Mouse (Mus musculus): ENCODE results near the gene Tspan33. TPM values are rescaled to one million over a fixed set of nuclear protein-coding genes. Genes with fewer than 3 reads are reported as not detected.

The Tspan33 gene
- polyA plus RNA-seq, 1 experiment, result 7.1 TPM

DNA sequence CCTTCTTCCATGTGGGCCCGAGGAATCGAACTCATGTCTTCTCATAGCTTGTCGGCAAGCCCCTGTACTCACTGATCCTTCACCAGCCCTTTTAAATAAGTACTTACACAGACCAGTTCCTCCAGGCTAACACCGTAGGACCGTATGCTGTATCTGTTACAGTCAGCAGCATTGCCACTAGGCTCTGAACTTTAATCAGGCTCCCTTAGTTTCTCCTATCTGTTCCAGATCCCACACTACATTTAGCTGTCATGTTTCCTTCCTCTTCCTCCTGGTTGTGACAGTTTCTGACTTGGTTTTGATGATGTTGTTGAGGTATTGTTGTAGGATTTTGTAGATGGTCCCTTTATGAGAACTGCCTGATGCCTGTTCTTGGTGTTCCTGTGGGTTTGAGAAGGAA, 10.1 kb downstream of the Tspan33 start:
- Histone ChIP-seq H3K9ac (ENCODE audit: low read depth, poor library complexity, severe bottlenecking) (no peak overlapping the region), H3K27me3 (ENCODE audit: control insufficient read depth, insufficient read depth, low read length, poor library complexity, severe bottlenecking) (no peaks in the 10 kb centered on the region), H3K36me3 (ENCODE audit: control insufficient read depth, insufficient read depth, low read length, poor library complexity, severe bottlenecking) (no peaks in the 10 kb centered on the region), H3K4me1 (ENCODE audit: control insufficient read depth, insufficient read depth, low read length) (no peaks in the 10 kb centered on the region), H3K4me3 (ENCODE audit: low read depth, low read length) (no peak overlapping the region), H3K9me3 (replicated peaks; ENCODE audit: control insufficient read depth, insufficient read depth, low read length, poor library complexity, severe bottlenecking) (no peaks in the 10 kb centered on the region), H3K27ac (ENCODE audit: insufficient read depth, low read length) (no peak overlapping the region)
- TF ChIP-seq CTCF (IDR thresholded peaks at IDR 0.05; ENCODE audit: low read depth, low read length), result no peak
- TF ChIP-seq EP300 (IDR thresholded peaks at IDR 0.05; ENCODE audit: insufficient read depth, low read depth, low read length), result no peak
- no peak for TF ChIP-seq POLR2A (IDR thresholded peaks at IDR 0.05; ENCODE audit: insufficient read depth, low read length)

- Histone ChIP-seq H3K9ac (ENCODE audit: low read depth, poor library complexity, severe bottlenecking) (no peak overlapping the region), H3K36me3 (ENCODE audit: control insufficient read depth, insufficient read depth, low read length, poor library complexity, severe bottlenecking) (no peaks in the 10 kb centered on the region), H3K4me1 (ENCODE audit: control insufficient read depth, insufficient read depth, low read length) (no peaks in the 10 kb centered on the region), H3K27me3 (ENCODE audit: control insufficient read depth, insufficient read depth, low read length, poor library complexity, severe bottlenecking) (no peaks in the 10 kb centered on the region), H3K27ac (ENCODE audit: insufficient read depth, low read length) (no peak overlapping the region), H3K4me3 (ENCODE audit: low read depth, low read length) (no peak overlapping the region), H3K9me3 (replicated peaks; ENCODE audit: control insufficient read depth, insufficient read depth, low read length, poor library complexity, severe bottlenecking) (no peaks in the 10 kb centered on the region)
- no peak for TF ChIP-seq POLR2A (IDR thresholded peaks at IDR 0.05; ENCODE audit: insufficient read depth, low read length)
- no peak for TF ChIP-seq CTCF (IDR thresholded peaks at IDR 0.05; ENCODE audit: low read depth, low read length)
- TF ChIP-seq EP300 (IDR thresholded peaks at IDR 0.05; ENCODE audit: insufficient read depth, low read depth, low read length), result no peak
Observed at GRCm38 (mm10) chr6:29707902-29708301, 13.9 kb downstream of the Tspan33 start.

GRCm38 (mm10) chr6:29711318-29711717, 17.3 kb downstream of the Tspan33 start:
- Histone ChIP-seq H3K4me1 (ENCODE audit: control insufficient read depth, insufficient read depth, low read length) (no peaks in the 10 kb centered on the region), H3K9me3 (replicated peaks; ENCODE audit: control insufficient read depth, insufficient read depth, low read length, poor library complexity, severe bottlenecking) (no peaks in the 10 kb centered on the region), H3K36me3 (ENCODE audit: control insufficient read depth, insufficient read depth, low read length, poor library complexity, severe bottlenecking) (no peaks in the 10 kb centered on the region), H3K4me3 (ENCODE audit: low read depth, low read length) (no peak overlapping the region), H3K9ac (ENCODE audit: low read depth, poor library complexity, severe bottlenecking) (no peak overlapping the region), H3K27me3 (ENCODE audit: control insufficient read depth, insufficient read depth, low read length, poor library complexity, severe bottlenecking) (no peaks in the 10 kb centered on the region), H3K27ac (ENCODE audit: insufficient read depth, low read length) (no peak overlapping the region)
- TF ChIP-seq EP300 (IDR thresholded peaks at IDR 0.05; ENCODE audit: insufficient read depth, low read depth, low read length), result no peak
- no peak for TF ChIP-seq POLR2A (IDR thresholded peaks at IDR 0.05; ENCODE audit: insufficient read depth, low read length)
- no peak for TF ChIP-seq CTCF (IDR thresholded peaks at IDR 0.05; ENCODE audit: low read depth, low read length)

DNA sequence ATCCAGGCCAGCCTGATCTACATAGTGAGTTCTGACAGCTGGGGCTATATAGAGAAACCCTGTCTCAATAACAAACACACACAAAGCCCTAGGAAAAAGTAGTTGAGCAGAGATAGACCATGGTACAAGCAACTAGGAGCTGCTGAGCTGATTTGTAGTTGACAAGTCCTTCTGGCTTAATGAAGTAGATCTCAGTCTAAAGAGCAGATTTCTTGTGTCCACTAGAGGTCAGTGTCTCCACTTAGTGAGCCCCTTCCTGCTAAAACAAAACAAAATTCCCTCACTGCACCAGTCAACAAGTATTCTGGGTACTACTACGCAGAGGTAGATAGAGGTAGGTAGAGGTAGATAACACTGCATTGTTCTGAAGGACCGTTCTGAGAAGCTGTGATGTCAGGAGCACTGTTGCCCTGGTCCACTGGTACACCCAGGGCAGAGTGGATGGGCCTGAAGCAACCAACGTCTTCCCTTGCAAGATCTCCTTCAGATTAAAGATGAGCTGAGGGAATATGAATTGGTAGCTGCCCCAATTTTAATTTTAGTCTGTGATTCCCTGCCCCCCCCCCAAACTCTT, 18.1 kb downstream of the Tspan33 start:
- no peak overlapping the region for H3K27ac ChIP-seq (ENCODE audit: insufficient read depth, low read length)

GRCm38 (mm10) chr6:29716624-29717365, 22.8 kb downstream of the Tspan33 start:
- Histone ChIP-seq H3K4me3 (ENCODE audit: low read depth, low read length) (no peak overlapping the region), H3K36me3 (ENCODE audit: control insufficient read depth, insufficient read depth, low read length, poor library complexity, severe bottlenecking) (no peaks in the 10 kb centered on the region), H3K9ac (ENCODE audit: low read depth, poor library complexity, severe bottlenecking) (no peak overlapping the region), H3K27me3 (ENCODE audit: control insufficient read depth, insufficient read depth, low read length, poor library complexity, severe bottlenecking) (no peaks in the 10 kb centered on the region), H3K4me1 (ENCODE audit: control insufficient read depth, insufficient read depth, low read length) (no peaks in the 10 kb centered on the region), H3K9me3 (replicated peaks; ENCODE audit: control insufficient read depth, insufficient read depth, low read length, poor library complexity, severe bottlenecking) (no peaks in the 10 kb centered on the region), H3K27ac (ENCODE audit: insufficient read depth, low read length) (no peak overlapping the region)
- TF ChIP-seq CTCF (IDR thresholded peaks at IDR 0.05; ENCODE audit: low read depth, low read length), result no peak
- TF ChIP-seq POLR2A (IDR thresholded peaks at IDR 0.05; ENCODE audit: insufficient read depth, low read length), result no peak
- no peak for TF ChIP-seq EP300 (IDR thresholded peaks at IDR 0.05; ENCODE audit: insufficient read depth, low read depth, low read length)

More for the DNA sequence above, 18.1 kb downstream of the Tspan33 start:
- Histone ChIP-seq H3K4me1 (ENCODE audit: control insufficient read depth, insufficient read depth, low read length) (no peaks in the 10 kb centered on the region), H3K27me3 (ENCODE audit: control insufficient read depth, insufficient read depth, low read length, poor library complexity, severe bottlenecking) (no peaks in the 10 kb centered on the region), H3K9ac (ENCODE audit: low read depth, poor library complexity, severe bottlenecking) (no peak overlapping the region), H3K9me3 (replicated peaks; ENCODE audit: control insufficient read depth, insufficient read depth, low read length, poor library complexity, severe bottlenecking) (no peaks in the 10 kb centered on the region), H3K4me3 (ENCODE audit: low read depth, low read length) (no peak overlapping the region), H3K36me3 (ENCODE audit: control insufficient read depth, insufficient read depth, low read length, poor library complexity, severe bottlenecking) (no peaks in the 10 kb centered on the region)
- TF ChIP-seq EP300 (IDR thresholded peaks at IDR 0.05; ENCODE audit: insufficient read depth, low read depth, low read length) (no peak), CTCF (IDR thresholded peaks at IDR 0.05; ENCODE audit: low read depth, low read length) (peak; percentile 34)

DNA sequence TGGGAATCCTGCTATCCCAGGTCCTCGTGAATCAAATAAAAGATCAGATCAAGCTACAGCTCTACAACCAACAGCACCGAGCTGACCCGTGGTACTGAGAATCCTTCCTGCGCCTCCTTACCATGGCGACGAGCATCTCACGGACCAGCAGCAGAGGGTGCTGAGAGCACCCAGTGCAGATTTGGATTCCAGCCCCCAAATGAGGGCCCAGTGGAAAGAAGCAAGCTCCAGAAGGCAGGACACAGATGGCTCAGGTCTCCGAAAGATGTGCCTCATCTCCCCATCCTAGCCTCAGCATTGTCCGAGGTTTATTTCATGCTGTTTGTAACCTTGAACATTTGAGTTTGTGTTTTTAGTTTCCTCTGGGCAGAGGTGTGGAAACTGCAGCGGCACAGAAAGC, 23.5 kb downstream of the Tspan33 start:
- no peak overlapping the region for H3K9ac ChIP-seq (ENCODE audit: low read depth, poor library complexity, severe bottlenecking)
- no peak overlapping the region for H3K27ac ChIP-seq (ENCODE audit: insufficient read depth, low read length)
- no peak overlapping the region for H3K4me3 ChIP-seq (ENCODE audit: low read depth, low read length)
- H3K4me1 ChIP-seq (ENCODE audit: control insufficient read depth, insufficient read depth, low read length), result no peaks in the 10 kb centered on the region
- H3K36me3 ChIP-seq (ENCODE audit: control insufficient read depth, insufficient read depth, low read length, poor library complexity, severe bottlenecking), result no peaks in the 10 kb centered on the region
- H3K27me3 ChIP-seq (ENCODE audit: control insufficient read depth, insufficient read depth, low read length, poor library complexity, severe bottlenecking), result no peaks in the 10 kb centered on the region
- no peaks in the 10 kb centered on the region for H3K9me3 ChIP-seq (replicated peaks; ENCODE audit: control insufficient read depth, insufficient read depth, low read length, poor library complexity, severe bottlenecking)
- no peak for TF ChIP-seq CTCF (IDR thresholded peaks at IDR 0.05; ENCODE audit: low read depth, low read length)
- no peak for TF ChIP-seq EP300 (IDR thresholded peaks at IDR 0.05; ENCODE audit: insufficient read depth, low read depth, low read length)
- no peak for TF ChIP-seq POLR2A (IDR thresholded peaks at IDR 0.05; ENCODE audit: insufficient read depth, low read length)
